In genomic region chr5:136568776-136569175, GRCm38 (mm10) we compare ENCODE assay signal across 7 mouse cellular contexts. TPM values are rescaled to one million over a fixed set of nuclear protein-coding genes. Genes with fewer than 3 reads are reported as not detected.
DNase-seq lines count a peak whose midpoint lies in the region; ATAC-seq and TF ChIP-seq lines count a peak whose summit lies in the region.

No protein-coding gene starts in this region.

- H3K79me2 ChIP-seq in myocyte (ENCODE audit: control insufficient read depth, insufficient read depth), result peaks cover 22% of the 10 kb centered on the region

- TF ChIP-seq POLR2A in myocyte (IDR thresholded peaks at IDR 0.05; ENCODE audit: insufficient read length, low read depth), result no peak

- under 1% methylated on average over 35 of the region's 36 CpGs for WGBS in embryonic facial prominence, embryonic 12.5 days
- WGBS in heart, embryonic 10.5 days, result under 1% methylated on average over 31 of the region's 36 CpGs
- 2% methylated on average over 36 of the region's 36 CpGs for WGBS in kidney, embryonic 14.5 days
- under 1% methylated on average over 35 of the region's 36 CpGs for WGBS in liver, embryonic 11.5 days

- peaks cover 38% of the 10 kb centered on the region for H3K27me3 ChIP-seq in embryonic facial prominence, embryonic 12.5 days
- peaks cover 33% of the 10 kb centered on the region for H3K27me3 ChIP-seq in heart, embryonic 10.5 days (ENCODE audit: insufficient read depth, poor library complexity, severe bottlenecking)
- no peaks in the 10 kb centered on the region; the same call in 1 of the 2 replicates for H3K27me3 ChIP-seq in kidney, embryonic 14.5 days (ENCODE audit: control insufficient read depth, insufficient read depth, low read length)
- peaks cover 12% of the 10 kb centered on the region for H3K27me3 ChIP-seq in liver, embryonic 11.5 days (replicated peaks; ENCODE audit: control insufficient read depth, insufficient read depth, low read length)
- no peaks in the 10 kb centered on the region for H3K27me3 ChIP-seq in myocyte (ENCODE audit: control insufficient read depth, insufficient read depth, insufficient read length)

- peak overlapping the region; percentile 97 for H3K4me2 ChIP-seq in embryonic facial prominence, embryonic 12.5 days (replicated peaks)
- H3K4me2 ChIP-seq in kidney, embryonic 14.5 days (replicated peaks; ENCODE audit: low read depth, low read length), result peak overlapping the region; percentile 99
- peak overlapping the region; percentile 99 for H3K4me2 ChIP-seq in liver, embryonic 11.5 days
- H3K4me2 ChIP-seq in myocyte (ENCODE audit: low read depth), result peak overlapping the region; percentile 99

- ATAC-seq in embryonic facial prominence, embryonic 12.5 days (ENCODE audit: insufficient number of reproducible peaks, insufficient read depth, low FRiP score, low TSS enrichment), result no peak
- ATAC-seq in kidney, embryonic 14.5 days (ENCODE audit: low FRiP score, low TSS enrichment), result peak; percentile 19; the same call in 1 of the 2 replicates
- ATAC-seq in liver, embryonic 11.5 days (replicated peaks; ENCODE audit: low FRiP score), result 0 out of 2 replicates have a peak, but pooled peaks have one; percentile 14

- no peaks in the 10 kb centered on the region for H3K9me3 ChIP-seq in embryonic facial prominence, embryonic 12.5 days
- no peaks in the 10 kb centered on the region for H3K9me3 ChIP-seq in heart, embryonic 10.5 days
- no peaks in the 10 kb centered on the region for H3K9me3 ChIP-seq in kidney, embryonic 14.5 days (ENCODE audit: control insufficient read depth, low read length)
- H3K9me3 ChIP-seq in liver, embryonic 11.5 days (ENCODE audit: control insufficient read depth, low read length), result no peaks in the 10 kb centered on the region

- H3K4me1 ChIP-seq in embryonic facial prominence, embryonic 12.5 days, result peaks cover 30% of the 10 kb centered on the region
- peaks cover 32% of the 10 kb centered on the region for H3K4me1 ChIP-seq in heart, embryonic 10.5 days
- peaks cover 16% of the 10 kb centered on the region for H3K4me1 ChIP-seq in kidney, embryonic 14.5 days (ENCODE audit: control insufficient read depth, insufficient read depth, low read length)
- peaks cover 6% of the 10 kb centered on the region for H3K4me1 ChIP-seq in liver, embryonic 11.5 days (replicated peaks; ENCODE audit: control insufficient read depth, insufficient read depth, low read length)

- DNase-seq in adrenal gland, postnatal 36 days, result peak; percentile 89 to 92
- DNase-seq in heart, embryonic 10.5 days (ENCODE audit: low spot score), result peak; percentile 91
- DNase-seq in liver, embryonic 11.5 days (ENCODE audit: low spot score), result peak; percentile 74
- DNase-seq in spleen, postnatal 4 days (ENCODE audit: low spot score in 2 of 2), result peak; percentile 73 to 88

- peak overlapping the region; percentile 73 for H3K4me3 ChIP-seq in embryonic facial prominence, embryonic 12.5 days
- H3K4me3 ChIP-seq in heart, embryonic 10.5 days, result peak overlapping the region; percentile 97
- H3K4me3 ChIP-seq in kidney, embryonic 14.5 days (ENCODE audit: low read length), result peak overlapping the region; percentile 99
- H3K4me3 ChIP-seq in liver, embryonic 11.5 days (ENCODE audit: low read depth, low read length), result peak overlapping the region; percentile 93
- H3K4me3 ChIP-seq in myocyte, result peak overlapping the region; percentile 93

- no peak overlapping the region for H3K27ac ChIP-seq in embryonic facial prominence, embryonic 12.5 days
- peak overlapping the region; percentile 76; the same call in 1 of the 2 replicates for H3K27ac ChIP-seq in heart, embryonic 10.5 days
- H3K27ac ChIP-seq in kidney, embryonic 14.5 days (ENCODE audit: low read depth, low read length), result no peak overlapping the region
- no peak overlapping the region for H3K27ac ChIP-seq in liver, embryonic 11.5 days (ENCODE audit: low read depth, low read length)

- no peak overlapping the region for H3ac ChIP-seq in myocyte (ENCODE audit: control insufficient read depth, insufficient read length)

- H3K9ac ChIP-seq in embryonic facial prominence, embryonic 12.5 days, result no peak overlapping the region
- H3K9ac ChIP-seq in kidney, embryonic 14.5 days (ENCODE audit: low read depth, low read length), result peak overlapping the region; percentile 55
- H3K9ac ChIP-seq in liver, embryonic 11.5 days (ENCODE audit: low read depth, low read length), result peak overlapping the region; percentile 51

- no peaks in the 10 kb centered on the region for H3K36me3 ChIP-seq in embryonic facial prominence, embryonic 12.5 days
- no peaks in the 10 kb centered on the region for H3K36me3 ChIP-seq in heart, embryonic 10.5 days
- H3K36me3 ChIP-seq in kidney, embryonic 14.5 days (ENCODE audit: control insufficient read depth, insufficient read depth, low read length), result no peaks in the 10 kb centered on the region
- no peaks in the 10 kb centered on the region for H3K36me3 ChIP-seq in liver, embryonic 11.5 days (ENCODE audit: control insufficient read depth, insufficient read depth, low read length)
- no peaks in the 10 kb centered on the region for H3K36me3 ChIP-seq in myocyte (ENCODE audit: control insufficient read depth, insufficient read depth)

TF ChIP-seq in myocyte, 11 proteins besides CTCF, POLR2A, EP300 and RAD21:
- TF ChIP-seq MYOD1 (IDR thresholded peaks at IDR 0.05; ENCODE audit: control insufficient read depth in 1 of 3, insufficient read length in 2 of 3, low read depth in 2 of 3), result peak in 1 of 3 experiments; percentile 58
- no peak for TF ChIP-seq TCF12 (IDR thresholded peaks at IDR 0.05; ENCODE audit: insufficient read depth, poor library complexity, severe bottlenecking)
- peak in 1 of 3 experiments; percentile 32 for TF ChIP-seq MYOG (IDR thresholded peaks at IDR 0.05; ENCODE audit: control insufficient read depth in 1 of 3, insufficient read depth in 1 of 3, insufficient read length in 2 of 3, low read depth in 2 of 3)

RNA-seq across cellular contexts. Expression of gene Cux1, which starts 1.5 kb away (rescaled TPM):
- 100 to 1,000 TPM in 1 of 2 experiments, 10 to 100 TPM in 1; 97.4 to 110 TPM for total RNA-seq in adrenal gland, postnatal 36 days (2021)
- 79.8 and 81.1 TPM in 2 replicates for polyA plus RNA-seq in embryonic facial prominence, embryonic 12.5 days (2016; fragmentation: Nextera tagmentation; extraction: Ambion mirVana)
- polyA plus RNA-seq in heart, embryonic 10.5 days (2016; fragmentation: Nextera tagmentation; extraction: Ambion mirVana), result 60.8 and 65.8 TPM in 2 replicates
- 80.6 and 105 TPM in 2 replicates for polyA plus RNA-seq in kidney, embryonic 14.5 days (2014; fragmentation: Nextera tagmentation; extraction: Ambion mirVana)
- 45.8 and 50.0 TPM in 2 replicates for polyA plus RNA-seq in liver, embryonic 11.5 days (2014; fragmentation: Nextera tagmentation; extraction: Ambion mirVana)
- polyA plus RNA-seq in myocyte (2012; fragmentation: generic; extraction: Trizol), result 50.7 TPM
